Mouse (Mus musculus) thymus, postnatal 10 days (tissue): ENCODE results near the gene Gm20219.
A peak's percentile ranks its signal among the peaks of the same experiment; 100 is the strongest.

Experiments used
- DNase-seq, 2 experiments: peaks; one replicate each; pipeline ENCODE4 v3.0.0; 2021; ENCODE audit warnings: low spot score in 2 of 2

Gm20219 gene

DNA sequence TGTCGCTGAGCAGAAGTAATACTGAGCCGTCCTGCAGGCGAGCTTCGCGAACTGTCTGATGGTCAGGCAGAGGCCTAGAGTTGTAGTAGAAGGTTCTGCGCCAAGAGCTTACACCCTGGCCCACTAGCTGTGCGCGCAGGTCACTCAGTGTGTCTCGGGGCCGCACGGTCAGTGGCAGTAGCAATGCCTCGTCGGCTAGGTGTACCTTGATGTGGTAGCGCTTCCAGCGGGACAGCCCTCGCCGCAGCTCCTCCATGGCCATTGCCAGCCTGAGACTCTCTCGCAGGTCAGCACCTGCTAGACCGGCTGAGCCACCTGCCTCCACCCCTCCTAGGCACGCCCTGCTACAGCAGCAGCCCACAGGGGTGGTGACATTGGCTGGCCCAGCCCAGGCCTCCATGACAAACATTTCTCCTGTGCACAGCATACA, at the start of gene Gm20219:
Gene Gm20219, minus strand, starts transcription at position 266 of the 430 bp plus-strand sequence.
- DNase-seq: no peak

DNA sequence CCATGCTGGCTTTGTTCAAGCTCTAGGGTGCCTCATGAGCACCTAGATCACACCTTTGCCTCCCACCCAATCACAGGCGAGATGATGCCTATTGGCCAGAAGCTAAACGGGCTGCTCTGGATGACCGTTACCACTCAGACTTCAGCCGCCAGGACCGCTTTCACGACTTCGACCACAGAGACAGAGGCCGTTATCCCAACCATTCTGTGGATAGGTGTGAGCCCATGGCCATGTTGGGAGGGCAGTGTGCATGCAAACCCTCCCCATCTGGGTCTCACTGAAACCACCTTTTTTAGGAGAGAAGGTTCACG, 49.8 kb upstream of the Gm20219 start:
- no peak for DNase-seq

GRCm38 (mm10) chr17:56603186-56604069, 49.2 kb upstream of the Gm20219 start:
- DNase-seq: no peak

GRCm38 (mm10) chr17:56593527-56594271, 39.5 kb upstream of the Gm20219 start:
- DNase-seq: no peak

DNA sequence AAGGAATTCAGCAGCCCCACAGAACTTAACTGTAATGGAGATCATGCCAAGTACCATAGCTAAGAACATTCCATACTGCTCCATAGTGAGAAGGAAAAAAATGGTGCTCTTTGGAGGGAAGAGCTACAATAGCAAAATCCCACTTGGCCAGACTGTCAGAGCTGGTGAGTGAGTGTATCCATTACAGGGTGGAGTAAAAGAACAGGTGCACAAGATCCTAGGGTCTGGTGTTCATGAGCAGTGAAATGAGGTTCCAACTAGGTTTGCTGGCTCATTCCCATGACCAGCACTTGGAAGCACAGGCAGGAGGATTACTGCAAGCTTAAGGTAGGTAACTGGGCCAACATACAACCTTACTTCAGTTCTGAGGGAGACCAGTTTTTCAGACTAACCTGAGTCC, 38.4 kb upstream of the Gm20219 start:
- DNase-seq: no peak

GRCm38 (mm10) chr17:56588921-56589320, 34.7 kb upstream of the Gm20219 start:
- no peak for DNase-seq

- no peak for DNase-seq
These were observed 33.6 kb upstream of the Gm20219 start for GRCm38 (mm10) chr17:56587773-56588172.

DNA sequence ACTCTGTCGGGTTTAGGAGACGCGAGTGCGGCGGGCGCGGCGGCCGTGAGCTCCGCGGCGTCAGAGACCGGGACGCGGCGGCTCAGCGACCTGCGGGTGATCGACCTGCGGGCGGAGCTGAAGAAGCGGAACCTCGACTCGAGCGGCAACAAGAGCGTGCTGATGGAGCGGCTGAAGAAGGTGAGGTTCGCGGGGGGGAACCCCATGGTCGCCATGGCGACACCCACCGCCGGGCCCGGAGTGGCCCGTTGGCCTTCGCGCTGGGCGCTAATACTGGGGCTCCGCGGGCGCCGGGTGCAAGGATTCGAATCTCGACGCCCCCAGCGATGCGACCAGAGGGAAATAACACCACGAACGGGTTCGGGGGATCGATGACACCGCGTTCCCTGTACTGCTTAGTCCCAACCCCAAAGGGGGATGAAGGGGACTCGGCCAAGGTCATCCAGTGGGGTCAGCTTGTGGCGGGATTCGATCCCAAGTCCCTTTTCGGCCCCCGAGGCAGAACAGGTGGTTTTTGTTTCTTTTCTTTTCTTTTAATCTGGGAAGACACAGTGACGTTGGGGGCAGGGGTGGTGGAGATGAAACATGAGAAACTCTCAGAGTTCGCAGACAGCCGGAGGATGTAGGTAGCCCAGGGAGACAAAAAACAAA, 31.1 kb upstream of the Gm20219 start:
- DNase-seq: no peak

- DNase-seq: peak; percentile 98
These were observed 30.3 kb upstream of the Gm20219 start, which contains the start of the genes Safb2 and Safb for GRCm38 (mm10) chr17:56584257-56585130. Gene Safb2, minus strand, starts transcription at chr17:56584585. Gene Safb, plus strand, starts transcription at chr17:56584825.

DNA sequence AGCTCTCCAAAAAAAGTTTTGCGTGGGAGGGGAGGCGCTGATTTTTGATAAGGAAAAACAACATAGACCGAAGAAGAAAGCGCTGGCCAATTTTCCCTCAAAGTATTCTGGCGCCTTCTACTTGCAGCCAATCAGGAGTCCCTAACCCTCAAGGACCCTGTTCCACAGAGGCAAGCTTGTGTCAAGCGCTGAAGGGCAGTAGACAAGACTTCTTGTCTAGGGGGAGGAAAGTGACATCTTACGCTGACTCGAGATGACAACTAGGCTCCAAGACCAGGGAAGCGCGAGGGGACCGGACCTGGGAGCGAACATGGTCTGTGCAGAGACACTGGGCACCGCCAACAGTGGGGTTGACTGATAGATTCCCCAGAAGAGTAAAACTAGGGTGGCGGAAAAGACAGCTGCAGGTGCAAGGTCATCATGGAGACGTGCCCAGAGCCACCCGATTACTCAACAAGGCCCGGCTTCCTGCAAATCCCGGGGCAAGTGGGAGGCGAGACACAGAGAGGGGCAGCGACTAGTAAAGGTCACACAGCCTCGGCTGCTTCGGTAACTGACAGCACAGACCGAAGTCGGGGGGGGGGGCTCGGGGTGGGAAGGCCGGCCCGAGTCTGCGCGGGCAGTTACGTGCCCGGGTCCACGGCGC, 29.5 kb upstream of the Gm20219 start:
- peak; percentile 40 to 41 for DNase-seq

DNA sequence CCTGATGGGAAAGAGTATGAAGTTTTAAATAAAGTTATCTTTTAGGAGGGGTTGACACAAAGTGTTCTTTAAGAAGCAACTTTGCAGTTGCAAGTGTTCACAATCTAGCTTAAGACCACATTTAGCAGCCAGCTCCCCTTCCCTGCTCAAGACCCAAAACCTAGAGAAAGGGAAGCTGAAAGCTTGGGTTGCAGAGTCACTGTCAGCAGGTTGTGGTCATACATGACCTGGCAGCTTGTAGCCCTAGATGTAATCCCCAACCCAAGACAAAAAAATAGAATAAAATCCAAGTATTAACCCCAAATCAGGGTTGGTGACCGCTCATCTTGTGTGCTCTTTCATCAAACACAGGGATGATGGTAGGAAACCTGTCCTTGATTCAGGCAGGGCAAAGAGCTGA, 28.9 kb upstream of the Gm20219 start:
- no peak for DNase-seq

- no peak for DNase-seq
These were observed 18.8 kb upstream of the Gm20219 start for GRCm38 (mm10) chr17:56572939-56573338.

GRCm38 (mm10) chr17:56572154-56572553, 18.0 kb upstream of the Gm20219 start:
- DNase-seq: no peak

- no peak for DNase-seq
These were observed 16.1 kb upstream of the Gm20219 start for GRCm38 (mm10) chr17:56570287-56570686.

DNA sequence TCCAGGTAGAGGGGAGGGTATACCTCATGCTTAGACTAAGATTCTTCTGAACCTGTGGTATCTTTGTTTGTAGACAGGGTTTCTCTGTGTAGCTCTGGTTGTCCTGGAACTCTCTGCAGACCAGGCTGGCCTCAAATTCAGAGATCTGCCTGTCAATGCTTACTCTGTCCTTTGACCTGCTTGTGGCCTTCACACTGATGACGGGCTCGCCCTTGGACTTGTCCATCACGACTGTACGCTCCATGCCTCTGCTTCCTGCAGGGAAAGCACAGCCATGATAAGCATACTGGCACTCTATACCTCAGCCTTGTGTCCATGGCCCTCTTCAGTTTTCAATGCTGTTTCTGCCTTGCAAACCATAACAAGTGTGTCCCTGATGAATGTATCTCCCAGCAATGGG, 13.2 kb upstream of the Gm20219 start:
- DNase-seq: no peak

GRCm38 (mm10) chr17:56566918-56567317, 12.7 kb upstream of the Gm20219 start:
- no peak for DNase-seq

DNA sequence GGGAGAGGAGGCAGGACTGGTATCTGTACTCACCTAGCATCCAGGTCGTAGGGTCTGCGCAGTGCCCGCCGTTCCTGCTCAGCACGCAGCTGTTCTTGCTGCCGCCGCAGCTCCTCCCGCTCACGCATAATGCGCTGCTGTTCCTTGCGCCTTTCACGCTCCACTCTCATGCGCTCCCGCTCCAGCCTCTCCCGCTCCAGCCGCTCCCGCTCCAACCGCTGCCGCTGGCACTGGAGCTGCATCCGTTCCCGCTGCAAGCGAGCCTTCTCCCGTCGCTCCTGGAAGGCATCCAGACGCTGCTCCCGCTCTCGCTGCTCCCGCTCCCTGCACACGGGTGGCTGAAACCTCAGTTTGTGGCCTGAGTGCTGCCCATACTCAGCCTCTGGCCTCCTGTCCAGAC, 12.1 kb upstream of the Gm20219 start:
- DNase-seq: no peak

DNA sequence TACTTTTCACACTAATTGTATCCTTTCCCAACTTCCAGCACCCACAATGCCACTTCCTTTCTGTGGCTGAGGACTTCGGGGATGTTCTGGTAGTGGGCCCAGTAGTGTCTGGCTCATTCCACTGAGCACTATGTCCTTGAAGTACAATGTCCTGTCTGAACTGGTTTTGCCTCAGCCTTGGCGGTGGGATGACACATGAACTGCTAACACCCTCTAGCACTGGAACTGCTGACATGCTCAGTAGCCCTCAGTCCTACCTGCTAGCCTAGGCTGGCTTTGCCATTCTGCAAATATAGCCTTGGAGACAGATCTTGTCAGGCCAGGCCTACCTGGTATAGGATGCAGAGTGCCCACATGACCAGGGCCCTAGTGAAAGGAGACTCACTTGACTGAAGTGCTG, 7.7 kb upstream of the Gm20219 start:
- no peak for DNase-seq

DNA sequence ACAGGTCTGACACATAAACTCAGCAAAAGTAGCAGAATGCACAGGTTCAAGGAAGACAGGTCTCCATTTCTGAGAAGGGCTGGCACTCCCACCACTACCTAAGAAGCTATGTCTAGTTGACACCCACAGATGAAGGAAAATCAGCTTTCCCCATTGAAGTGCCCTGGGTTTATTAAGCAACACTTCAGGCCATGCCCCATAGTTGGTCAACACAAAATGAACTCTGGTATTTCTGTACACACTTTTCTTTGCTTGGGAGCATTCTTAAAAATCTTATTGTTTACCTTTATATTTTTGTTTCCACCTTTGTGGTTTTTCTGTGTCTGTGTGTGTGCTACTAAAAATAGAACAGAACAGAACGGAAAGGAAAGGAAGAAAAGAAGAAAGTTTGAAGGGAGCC, 5.9 kb upstream of the Gm20219 start:
- no peak for DNase-seq

GRCm38 (mm10) chr17:56559386-56559785, 5.2 kb upstream of the Gm20219 start:
- DNase-seq: no peak

- peak; percentile 38 to 73 for DNase-seq
These were observed 4.3 kb upstream of the Gm20219 start for GRCm38 (mm10) chr17:56558448-56558847.
